Mouse (Mus musculus): ENCODE data around the gene Zmym6. TPM values are rescaled to one million over a fixed set of nuclear protein-coding genes. Genes with fewer than 3 reads are reported as not detected.
"Not testable (repeated sequence)": the region's sequence is repeated elsewhere in the genome, so short reads cannot be mapped to it uniquely, and the experiment has no call there.

Zmym6 gene
- 10 to 100 TPM; 12.0 to 15.3 TPM for total RNA-seq (2021)
- long read RNA-seq, experiment 1, full-length matches to known transcripts: 2 of 5 reads
- long read RNA-seq, experiment 1, partial matches to known transcripts: 1 of 5 reads
- long read RNA-seq, experiment 1, other reads (novel, unspliced or antisense): 2 of 5 reads
- long read RNA-seq, experiment 2, partial matches to known transcripts: 0 of 1 reads
- long read RNA-seq, experiment 2, other reads (novel, unspliced or antisense): 1 of 1 reads

DNA sequence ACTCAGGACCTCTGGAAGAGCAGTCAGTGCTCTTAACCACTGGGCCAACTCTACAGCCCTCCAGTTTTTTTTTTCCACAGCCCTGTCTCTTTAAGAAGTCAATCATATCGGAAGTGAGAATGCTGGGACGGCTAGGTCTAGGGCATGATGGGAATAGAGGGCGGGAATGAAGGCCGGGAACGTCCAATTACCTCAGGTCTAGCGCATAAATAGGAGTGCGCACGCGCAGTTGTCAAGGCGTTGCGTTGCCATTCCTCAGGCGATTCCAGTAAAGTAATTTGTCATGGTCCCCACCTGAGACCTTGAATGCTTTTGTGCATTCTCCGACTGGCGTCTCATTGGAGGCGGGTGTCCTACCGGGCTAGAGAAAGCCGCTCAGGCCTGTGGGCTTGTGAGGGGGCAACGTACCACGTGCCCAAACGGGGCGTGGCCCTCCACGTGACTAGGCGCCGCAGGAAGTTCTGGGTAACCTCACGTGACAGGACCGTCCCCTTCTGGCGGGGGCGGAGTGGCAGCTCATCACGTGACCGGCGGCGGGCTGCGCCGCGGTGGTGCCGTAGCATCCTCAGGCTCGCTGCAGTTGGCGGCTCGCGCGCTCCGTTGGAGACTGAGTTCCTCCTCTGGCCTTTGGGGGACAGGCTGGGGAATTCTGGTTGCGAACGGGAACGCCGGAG is at the start of gene Zmym6:
TSS of gene Zmym6 (plus strand) at position 509 of the 674 bp plus-strand sequence.
- peak; percentile 95 to 96 for DNase-seq

DNA sequence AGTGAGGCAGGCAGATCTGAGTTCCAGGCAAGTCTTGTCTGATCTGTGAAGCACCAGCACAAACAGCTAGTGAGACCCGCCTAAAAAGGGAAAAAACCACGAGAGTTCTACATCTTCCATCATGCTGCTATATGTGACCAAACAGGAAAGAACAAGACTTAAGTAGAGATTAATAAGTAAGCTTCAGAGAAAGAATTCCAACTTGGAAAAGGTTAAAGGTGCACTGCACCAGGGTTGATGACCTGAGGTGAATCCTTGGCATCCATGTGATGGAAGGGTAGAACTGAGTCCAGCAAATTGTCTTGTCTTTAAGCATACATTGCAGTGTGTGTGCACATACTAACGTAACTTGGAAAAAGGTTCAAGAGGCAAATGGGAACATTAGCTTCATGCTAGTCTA is 40.0 kb upstream of the Zmym6 start:
- no peak for DNase-seq

DNA sequence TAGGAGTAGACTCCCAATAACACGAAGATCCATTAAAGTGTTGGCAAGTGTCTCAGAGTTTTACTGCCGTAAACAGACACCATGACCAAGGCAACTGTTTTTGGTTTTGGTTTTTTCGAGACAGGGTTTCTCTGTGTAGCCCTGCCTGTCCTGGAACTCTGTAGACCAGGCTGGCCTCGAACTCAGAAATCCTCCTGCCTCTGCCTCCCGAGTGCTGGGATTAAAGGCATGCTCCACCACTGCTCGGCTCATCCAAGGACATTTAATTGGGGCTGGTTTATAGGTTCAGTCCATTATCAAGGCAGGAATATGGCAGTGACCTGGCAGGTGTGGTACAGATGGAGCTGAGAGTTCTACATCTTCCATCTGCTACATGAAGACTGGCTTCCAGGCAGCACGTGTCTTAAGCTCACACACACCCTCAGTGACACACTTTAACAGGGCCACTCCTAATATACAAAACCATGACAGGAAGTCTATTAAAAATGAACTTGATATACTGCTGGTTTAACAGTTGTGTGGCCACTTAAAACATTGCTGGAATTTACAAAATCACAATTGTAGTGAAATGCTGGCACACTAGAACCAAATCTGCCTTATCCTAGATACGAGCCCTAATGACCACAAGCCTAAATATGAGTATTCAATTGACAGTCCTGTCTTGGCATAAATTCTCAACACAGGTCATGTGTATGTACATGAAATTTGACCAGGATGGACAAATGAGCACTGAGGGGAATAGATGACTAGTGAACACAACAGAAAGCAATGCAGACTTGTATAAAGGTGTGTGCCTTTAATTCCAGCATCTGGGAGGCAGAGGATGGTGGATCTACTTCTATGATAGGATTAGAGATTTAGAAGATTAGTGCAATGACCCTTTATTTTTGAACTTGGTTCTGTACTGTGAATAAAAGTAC is 39.0 kb upstream of the Zmym6 start:
- no peak for DNase-seq

DNA sequence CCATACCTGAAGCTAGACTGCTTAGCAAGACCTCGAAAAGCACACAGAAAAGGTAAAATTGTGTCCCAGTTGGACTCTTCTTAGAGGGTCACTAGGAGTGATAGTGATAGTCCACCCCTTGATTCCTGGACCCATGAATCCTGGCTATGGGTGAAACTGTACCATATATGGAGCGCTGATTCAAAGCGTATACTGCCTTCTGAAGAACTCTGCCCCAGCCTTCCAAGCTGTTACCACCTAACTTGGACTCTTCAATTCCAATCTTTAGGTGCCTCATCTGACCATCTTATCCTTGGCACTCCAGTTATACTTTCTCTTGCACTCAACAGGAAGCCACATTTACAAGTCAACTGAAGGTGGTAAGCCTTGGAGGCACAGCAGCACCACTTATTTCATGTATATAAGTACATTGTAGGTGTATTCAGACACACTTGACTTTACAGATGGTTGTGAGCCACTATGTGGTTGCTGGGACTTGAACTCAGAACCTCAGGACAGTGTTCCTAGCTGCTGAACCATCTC is 38.3 kb upstream of the Zmym6 start:
- no peak for DNase-seq

DNA sequence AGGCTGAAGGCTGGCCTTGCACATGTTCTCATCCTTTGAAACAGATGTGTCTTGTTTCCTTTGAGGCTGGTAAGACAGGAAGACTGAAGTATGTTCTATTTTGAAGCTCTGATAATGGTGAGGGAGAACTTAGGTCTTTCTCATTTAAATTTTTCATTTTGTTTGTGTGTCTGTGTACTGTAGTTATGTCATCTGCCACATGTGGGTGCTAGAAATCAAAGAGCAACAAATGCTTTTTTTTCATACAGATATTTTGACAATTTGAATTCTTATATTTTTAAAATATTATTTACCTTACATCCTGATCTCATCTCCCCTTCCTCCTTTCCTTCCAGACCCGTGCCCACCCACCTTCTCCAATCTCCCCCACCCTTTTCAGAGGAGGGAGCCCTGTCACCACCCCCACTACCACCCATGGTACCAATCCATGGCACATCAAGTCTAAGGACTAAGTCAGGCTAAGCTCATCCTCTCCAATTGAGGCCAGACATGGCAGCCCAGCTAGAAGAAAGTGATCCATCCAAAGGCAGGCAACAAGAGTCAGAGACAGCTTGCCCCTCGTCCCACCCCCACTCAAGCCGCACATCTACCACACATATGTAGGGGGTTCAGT is 37.2 kb upstream of the Zmym6 start:
- DNase-seq: no peak

DNA sequence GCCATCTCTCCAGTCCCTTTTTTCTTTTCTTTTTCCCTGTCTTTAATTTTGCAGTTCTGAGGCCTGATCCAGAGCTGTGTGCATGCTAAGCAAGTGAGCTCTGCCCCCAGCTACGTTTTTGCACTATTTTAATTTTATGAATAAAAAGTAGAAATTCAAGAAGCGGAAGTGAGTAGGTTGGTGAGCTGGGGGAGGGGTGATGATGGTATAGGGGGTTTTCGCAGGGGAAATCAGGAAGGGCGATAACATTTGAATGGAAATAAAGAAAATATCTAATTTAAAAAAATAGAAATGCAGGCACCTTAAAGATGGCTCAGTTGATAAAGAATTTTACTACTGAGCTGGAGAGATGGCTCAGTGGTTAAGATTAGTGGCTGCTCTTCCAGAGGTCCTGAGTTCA is 33.6 kb upstream of the Zmym6 start:
- DNase-seq: no peak

DNA sequence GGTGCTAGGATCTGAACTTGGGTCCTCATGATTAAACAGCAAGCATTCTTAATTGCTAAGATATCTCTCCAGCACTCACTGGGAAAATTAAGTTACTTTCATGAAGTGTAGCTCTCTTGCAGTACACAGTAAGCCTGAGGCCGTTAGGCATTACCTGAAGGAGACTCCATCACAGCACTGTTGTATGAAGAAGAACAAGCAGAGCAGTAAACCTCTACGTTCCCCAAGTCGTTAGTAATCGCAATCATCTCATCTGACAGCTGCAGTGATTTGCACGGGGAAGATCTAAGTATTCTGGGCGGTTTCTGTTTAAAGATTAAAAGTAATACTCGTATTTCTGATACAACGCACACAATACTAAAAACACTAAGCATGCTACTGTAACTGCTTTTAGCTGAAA is 26.1 kb upstream of the Zmym6 start:
- no peak for DNase-seq

DNA sequence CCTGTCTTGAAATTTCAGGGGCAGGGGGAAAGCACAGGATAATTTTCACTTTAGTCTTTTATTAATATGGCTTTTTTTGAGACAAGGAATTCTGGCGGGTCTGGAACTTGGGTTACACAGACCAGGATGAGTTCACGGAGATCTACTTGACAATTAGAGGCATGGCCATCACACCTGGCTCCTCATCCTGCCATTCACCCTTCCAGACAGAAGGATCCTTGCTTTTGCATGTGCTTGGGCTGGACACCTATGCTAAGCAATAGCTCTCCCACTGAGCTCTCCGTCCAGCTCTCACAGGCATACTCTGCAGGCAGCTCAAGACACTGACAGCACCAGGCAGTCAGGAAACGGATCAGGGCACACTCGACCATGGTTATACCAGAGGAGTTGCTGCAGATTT is 24.1 kb upstream of the Zmym6 start:
- no peak for DNase-seq

DNA sequence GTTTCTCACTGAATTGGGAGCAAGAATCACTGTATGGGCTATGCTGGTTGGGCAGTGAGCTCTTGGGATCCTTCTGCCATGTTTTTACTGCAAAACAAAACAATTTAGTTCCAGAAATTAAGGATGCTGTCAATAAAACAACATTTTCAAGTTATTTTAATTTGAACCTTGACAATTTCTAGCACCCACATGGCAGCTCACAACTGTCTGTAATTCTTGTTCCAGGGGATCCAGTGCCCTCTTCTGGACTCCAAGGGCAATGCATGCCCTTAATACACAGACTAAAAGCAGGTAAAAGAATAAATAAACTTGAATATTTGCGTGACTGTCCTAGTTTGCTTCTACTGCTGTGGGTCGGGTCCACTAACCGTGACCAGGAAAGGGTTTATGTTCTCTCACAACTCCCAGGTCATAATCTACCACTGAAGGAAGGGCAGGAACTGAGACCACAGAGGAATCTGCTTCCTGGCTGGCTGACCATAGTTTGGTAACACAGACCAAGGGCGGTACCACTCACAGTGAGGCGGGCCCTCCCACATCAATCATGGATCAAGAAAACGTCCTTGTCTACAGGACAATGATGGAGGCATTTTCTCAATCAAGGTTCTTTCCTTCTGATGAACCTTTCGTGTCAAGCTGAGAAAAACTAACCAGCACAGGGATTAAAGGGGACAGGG is 22.5 kb upstream of the Zmym6 start:
- DNase-seq: no peak

DNA sequence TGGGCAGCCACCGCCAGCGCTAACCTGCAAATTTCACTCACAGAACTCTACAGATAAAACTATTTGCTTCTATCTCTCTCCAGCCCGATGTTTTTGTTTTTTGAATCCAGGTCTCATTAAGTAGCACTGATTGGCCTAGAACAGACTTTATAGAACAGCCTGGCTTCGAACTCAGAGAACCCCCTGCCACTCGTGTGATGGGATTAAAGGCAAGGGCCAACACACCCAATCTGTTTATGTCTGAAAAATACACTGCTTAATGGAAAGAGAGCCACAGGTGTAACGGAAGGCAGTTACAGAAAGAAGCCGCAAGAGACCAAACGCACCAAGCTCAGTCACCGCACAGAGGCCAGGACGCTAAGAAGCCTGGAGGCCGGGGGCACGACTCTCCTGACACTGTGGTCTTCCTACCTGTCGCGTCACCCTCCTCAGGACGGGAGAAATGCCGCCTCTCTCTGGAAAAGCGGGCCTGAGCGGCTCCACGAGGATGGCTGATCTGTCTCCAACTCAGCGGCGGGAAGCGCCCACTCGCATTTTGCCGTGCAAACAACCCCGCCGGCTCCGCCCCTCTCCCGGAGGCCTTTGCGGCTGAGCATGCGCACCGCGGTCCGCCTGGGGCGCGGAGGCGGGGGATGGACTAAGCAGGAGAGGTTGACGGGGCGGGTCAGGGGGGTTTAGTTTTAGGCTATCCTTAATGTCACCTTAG is 16.4 kb upstream of the Zmym6 start, which contains the start of gene Zmym1:
TSS of gene Zmym1 (minus strand) at position 568 of the 706 bp plus-strand sequence.
- DNase-seq: peak; percentile 95 to 96

DNA sequence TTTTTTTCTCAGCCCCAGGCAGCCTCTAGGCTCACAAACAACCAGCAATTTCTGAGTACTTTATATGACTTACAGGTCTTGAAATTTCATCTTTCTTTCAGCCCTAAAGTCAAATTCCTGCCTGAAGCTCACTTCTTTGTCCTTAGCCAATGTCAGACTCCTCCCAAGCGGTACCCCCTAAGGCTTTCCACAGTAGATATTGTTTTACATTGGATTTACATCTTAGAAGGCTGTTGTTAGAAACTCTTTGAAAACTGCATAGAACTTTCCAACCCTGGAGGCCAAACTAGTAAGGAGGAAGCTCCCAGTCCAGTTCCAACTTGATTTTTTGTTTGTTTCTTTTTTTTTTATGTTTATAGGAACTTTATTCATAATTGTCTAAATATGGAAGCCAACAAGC is 13.1 kb upstream of the Zmym6 start:
- no peak for DNase-seq

DNA sequence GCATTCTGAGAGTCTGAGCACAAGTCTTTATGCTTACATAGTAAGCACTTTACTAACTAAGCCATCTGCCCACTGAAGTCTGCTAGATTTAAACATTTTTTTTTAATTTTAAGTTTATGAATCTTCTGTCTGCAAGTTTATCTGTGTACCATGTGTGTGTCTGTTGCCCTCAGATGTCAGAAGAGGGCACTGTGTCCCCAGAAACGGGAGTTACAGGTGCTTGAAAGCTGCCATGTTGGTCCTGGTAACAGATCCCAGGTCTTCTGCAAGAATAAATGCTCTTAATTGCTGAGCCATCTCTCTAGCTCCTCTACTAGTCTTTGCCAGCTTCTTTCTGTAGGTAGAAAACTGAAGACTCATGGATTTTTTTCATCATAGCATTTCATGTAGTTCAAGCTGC is 2.3 kb upstream of the Zmym6 start:
- no peak for DNase-seq

DNA sequence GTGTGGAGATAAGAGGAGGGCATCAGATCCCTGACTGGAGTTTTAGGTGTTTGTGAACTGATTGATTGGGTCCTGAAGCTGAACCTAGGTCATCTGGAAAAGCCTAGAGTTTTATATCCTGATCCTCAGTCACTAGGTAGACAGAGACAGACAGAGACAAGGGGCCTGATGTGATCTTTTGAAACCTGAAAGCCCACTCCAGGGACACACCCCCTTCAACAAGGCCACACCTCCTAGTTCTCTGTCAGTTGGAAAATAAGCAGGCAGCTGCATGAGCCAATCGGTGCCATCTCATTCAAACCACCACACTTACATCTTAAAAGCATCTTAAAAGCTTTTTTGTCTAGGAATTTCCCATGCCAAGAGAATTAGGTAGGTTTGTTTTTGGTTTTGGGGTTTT is 3.6 kb downstream of the Zmym6 start:
- no peak for DNase-seq

DNA sequence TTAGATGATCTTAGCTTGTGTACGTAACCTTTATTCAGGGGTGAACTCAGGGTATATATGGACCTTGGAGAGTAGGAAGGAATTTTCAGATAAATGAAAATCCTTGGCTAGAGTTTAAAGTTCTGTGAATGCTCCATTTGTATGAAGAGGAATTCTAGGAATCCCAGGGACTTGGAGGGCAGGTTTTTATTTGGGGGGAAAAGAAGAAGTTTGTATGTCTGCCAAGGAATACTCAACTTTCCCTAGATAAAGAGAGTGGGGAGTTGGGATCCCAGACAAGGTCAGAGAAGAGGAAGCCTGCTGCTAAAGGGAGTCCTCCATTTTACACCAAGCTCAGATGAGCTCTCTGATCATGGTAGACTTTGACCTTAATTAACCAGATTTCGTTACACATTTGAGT is 5.9 kb downstream of the Zmym6 start:
- no peak for DNase-seq

DNA sequence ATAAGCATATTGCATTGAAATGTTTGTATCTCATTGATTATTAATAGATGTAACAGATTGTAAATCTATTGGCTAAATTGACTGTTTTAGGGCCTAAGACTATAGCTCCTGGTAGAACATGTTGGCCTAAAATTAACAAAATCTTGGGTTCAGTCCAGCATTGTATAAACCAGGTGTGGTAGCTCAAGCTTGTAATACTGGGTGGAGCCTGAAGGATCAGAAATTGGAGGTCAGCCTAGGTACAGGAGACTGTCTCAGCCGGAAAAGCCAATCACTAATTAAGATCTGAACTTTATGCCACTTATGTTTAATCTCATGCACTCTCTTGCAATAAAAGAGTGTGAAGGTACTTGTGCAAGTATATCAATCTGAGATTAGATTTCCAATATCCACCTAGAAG is 8.6 kb downstream of the Zmym6 start:
- no peak for DNase-seq

DNA sequence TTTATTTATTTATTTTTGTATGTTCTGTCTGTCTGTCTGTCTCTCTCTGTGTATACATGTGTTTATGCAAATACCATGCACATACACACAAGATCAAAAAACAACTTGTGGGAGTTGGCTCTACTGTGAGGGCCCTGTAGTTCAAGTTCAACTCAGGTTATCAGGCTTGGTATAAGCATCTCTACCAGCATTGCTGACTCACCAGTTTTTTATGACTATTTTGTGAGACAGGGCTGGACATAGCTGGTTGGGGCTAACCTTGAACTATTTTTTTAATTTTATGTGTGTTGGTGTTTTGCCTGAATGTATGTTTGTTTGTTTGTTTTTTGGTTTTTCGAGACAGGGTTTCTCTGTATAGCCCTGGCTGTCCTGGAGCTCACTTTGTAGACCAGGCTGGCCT is 14.0 kb downstream of the Zmym6 start:
- no peak for DNase-seq

DNA sequence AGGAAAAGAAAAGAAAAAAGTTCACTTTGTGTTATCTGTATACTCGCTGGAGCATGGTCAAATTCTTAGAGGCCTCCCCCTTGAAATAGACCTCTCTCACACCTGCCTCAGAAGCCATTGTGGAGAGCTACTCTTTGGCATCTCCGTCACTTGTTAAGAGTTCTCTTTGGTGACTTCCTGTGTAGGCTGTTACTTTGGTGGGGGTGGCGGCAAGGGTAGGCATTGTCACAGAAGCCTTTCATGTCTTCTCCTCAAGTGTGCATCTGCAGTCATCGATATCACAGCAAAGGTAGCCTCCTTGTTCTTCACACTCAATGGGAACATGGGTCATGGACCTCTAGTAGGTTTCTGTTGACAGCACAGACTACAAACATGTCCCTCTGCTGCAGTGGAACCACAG is 17.9 kb downstream of the Zmym6 start:
- DNase-seq: no peak

DNA sequence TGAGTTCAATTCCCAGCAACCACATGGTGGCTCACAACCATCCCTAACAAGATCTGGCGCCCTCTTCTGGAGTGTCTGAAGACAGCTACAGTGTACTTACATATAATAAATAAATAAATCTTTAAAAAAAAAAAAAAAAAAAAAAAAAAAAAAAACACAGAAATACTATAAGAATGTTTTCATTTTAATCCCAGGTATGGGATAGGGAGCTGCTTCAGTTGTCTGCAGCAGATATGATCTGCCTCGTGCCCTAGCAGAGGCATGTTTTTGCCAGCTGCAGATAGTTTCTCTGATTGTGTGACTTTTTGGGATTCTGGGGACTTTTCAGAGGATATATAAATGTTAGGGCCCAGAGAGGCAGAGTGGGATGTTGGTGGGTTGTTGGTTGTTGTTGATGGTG is 22.4 kb downstream of the Zmym6 start:
- not testable (repeated sequence) for DNase-seq

DNA sequence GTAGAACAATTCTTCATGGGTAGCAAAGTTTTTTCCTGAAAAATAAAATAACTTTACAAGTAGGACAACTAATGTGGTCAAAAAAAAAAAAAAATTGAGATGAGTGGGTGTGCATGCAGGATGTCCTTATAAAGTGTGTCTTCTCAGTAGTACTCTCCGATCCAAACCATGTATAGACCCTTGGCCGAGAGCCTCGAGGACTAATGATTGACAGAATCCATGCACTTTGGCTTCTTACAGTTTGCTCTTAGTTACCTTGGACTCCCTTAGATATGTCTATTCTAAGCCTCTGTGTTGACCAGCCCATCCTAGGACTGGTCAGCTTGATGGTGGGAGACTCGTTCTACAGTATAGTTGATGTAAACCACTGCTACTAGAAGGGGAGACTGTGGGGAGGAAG is 30.4 kb downstream of the Zmym6 start:
- DNase-seq: no peak

DNA sequence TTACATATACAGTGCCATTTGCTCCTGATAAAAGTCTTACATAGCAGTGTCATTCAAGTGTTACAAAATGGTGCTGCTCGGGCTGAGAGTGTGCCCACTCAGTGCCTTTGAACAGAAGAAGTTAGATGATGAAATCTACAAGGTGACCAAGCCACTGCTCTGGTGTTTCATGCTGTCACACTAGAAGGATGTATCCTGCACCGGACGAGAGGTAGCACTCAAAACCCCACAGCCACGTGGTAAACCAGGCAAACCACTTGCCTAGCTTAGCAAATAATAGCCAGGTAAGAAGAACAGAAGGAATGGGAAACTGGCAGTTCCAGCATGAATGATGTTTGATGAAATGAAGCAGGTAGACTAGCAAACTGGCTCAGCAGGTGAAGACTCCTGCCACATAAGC is 33.4 kb downstream of the Zmym6 start:
- no peak for DNase-seq

DNA sequence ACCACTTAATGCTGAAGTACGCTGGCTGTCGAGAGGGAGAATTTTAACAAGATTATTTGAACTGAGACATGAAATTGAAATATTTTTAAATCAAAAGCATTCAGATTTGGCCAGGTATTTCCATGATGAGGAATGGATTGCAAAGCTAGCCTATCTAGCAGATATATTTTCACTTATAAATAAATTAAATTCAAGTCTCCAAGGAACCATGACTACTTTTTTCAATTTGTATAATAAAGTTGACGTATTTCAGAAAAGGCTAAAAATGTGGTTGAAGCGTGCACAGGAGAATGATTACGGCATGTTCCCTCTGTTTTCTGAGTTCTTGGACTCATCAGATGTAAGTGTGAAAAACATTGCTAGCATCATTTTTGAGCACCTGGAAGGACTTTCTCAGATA is 46.2 kb downstream of the Zmym6 start, which contains the start of gene Tmem35b:
TSS of gene Tmem35b (plus strand) at position 301 of the 400 bp plus-strand sequence.
- DNase-seq: no peak
